Mouse (Mus musculus) forelimb bud, embryonic 11.5 days (tissue): Measurements from ENCODE around the gene Dnaaf3.

Experiments
- DNase-seq: peaks from one replicate; pipeline ENCODE4 v3.0.0-alpha.2; 2012; ENCODE audit warnings: low read depth, low spot score

The Dnaaf3 gene

GRCm38 (mm10) chr7:4499034-4499433 lies 33.2 kb downstream of the Dnaaf3 start:
- no peak for DNase-seq

GRCm38 (mm10) chr7:4498251-4498650 lies 34.0 kb downstream of the Dnaaf3 start:
- DNase-seq = no peak

- no peak for DNase-seq
Observed at GRCm38 (mm10) chr7:4497271-4497903, 34.9 kb downstream of the Dnaaf3 start.

- DNase-seq = no peak
Observed at GRCm38 (mm10) chr7:4496468-4496867, 35.8 kb downstream of the Dnaaf3 start.

- DNase-seq = no peak
Observed at GRCm38 (mm10) chr7:4493991-4494390, 38.3 kb downstream of the Dnaaf3 start.

- DNase-seq = no peak
Observed at GRCm38 (mm10) chr7:4492284-4493224, 39.7 kb downstream of the Dnaaf3 start.

GRCm38 (mm10) chr7:4491308-4491707 lies 40.9 kb downstream of the Dnaaf3 start:
- no peak for DNase-seq

GRCm38 (mm10) chr7:4482281-4482680 lies 50.0 kb downstream of the Dnaaf3 start:
- no peak for DNase-seq

GRCm38 (mm10) chr7:4479674-4480073 lies 52.6 kb downstream of the Dnaaf3 start:
- DNase-seq = no peak

GRCm38 (mm10) chr7:4478796-4479291 lies 53.4 kb downstream of the Dnaaf3 start:
- no peak for DNase-seq

- peak; percentile 94 for DNase-seq
Observed at GRCm38 (mm10) chr7:4478021-4478795, 54.0 kb downstream of the Dnaaf3 start.

GRCm38 (mm10) chr7:4473940-4474339 lies 58.3 kb downstream of the Dnaaf3 start:
- DNase-seq = no peak
